Mouse (Mus musculus) liver, adult (tissue): Measurements from ENCODE around the gene Mall.

ENCODE experiments used
- GATA4 ChIP-seq: IDR thresholded peaks from 2 replicates; pipeline ENCODE4 v1.6.1; 2014; ENCODE audit warnings: mild to moderate bottlenecking, low read length; ENCODE audit not compliant: insufficient replicate concordance

Mall gene

GRCm38 (mm10) chr2:127705267-127705666, 24.5 kb downstream of the Mall start:
- TF ChIP-seq GATA4 = no peak

GRCm38 (mm10) chr2:127689239-127689638, 40.5 kb downstream of the Mall start:
- no peak for TF ChIP-seq GATA4

- no peak for TF ChIP-seq GATA4
Observed at GRCm38 (mm10) chr2:127683687-127684331, 45.9 kb downstream of the Mall start.

- TF ChIP-seq GATA4 = no peak
Observed at GRCm38 (mm10) chr2:127667843-127668506, 61.8 kb downstream of the Mall start.

GRCm38 (mm10) chr2:127667015-127667414, 62.7 kb downstream of the Mall start:
- no peak for TF ChIP-seq GATA4

DNA sequence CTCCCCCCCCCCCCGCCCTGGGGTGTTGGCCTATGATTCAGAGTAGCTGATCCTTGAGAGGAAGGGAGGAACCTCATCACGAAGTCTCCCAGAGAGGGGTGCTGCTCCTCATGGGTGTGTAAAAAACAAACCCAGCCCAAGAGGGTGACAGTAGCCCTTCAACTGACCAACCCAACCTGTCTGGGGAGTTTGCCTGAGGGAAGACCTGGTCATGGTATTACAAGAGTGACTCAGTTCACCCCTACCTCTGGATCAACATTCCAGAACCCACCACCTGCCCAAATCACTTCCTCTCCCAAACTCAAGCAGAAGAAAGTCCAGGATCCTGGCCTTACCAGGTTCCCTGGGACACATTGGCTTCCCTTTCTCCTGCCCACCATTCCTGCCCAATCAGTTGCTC, 67.0 kb downstream of the Mall start:
- TF ChIP-seq GATA4 = no peak

DNA sequence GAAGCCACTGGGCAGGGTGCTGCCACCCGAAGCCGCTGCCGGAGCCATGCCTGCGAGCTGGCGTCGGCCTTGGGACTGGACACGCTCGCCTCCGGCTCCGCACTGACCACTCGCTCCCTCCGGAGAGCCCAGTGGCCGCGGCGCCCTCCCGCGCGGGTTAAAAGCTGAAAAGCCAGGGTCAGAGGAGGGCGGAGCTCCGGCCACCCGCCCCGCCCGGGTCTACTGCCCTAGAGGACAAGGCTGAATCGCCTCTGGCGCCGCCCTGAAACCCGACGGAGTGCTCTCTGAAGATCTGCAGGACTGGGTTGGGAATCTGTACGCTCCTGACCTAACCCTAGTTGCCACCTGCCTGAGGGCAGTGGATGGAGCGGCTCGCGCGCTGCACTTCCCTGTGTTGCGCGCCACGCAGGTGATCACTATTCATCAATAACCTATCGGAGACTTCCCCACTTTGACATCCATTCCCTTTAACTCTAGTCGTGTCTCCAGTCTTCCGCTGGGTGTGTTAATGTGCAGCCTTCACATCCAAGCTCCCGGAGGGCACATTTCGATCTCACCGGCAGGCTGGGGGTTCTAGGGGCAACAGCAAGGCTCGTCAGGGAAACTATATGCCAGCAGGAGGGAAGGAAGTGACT, 73.5 kb downstream of the Mall start, which contains the start of gene Mal:
TSS of gene Mal (minus strand) at position 610 of the 635 bp plus-strand sequence.
- TF ChIP-seq GATA4 = no peak

- TF ChIP-seq GATA4 = no peak
Observed at GRCm38 (mm10) chr2:127655419-127655818, 74.3 kb downstream of the Mall start.

GRCm38 (mm10) chr2:127654786-127655185, 74.9 kb downstream of the Mall start:
- TF ChIP-seq GATA4 = no peak
